Mouse (Mus musculus) cerebellum, adult 2 months (tissue): ENCODE data around the gene Prokr1. TPM values are rescaled to one million over a fixed set of nuclear protein-coding genes. Genes with fewer than 3 reads are reported as not detected.

Experiments
- DNase-seq, 2 experiments: peaks; one replicate each; pipeline ENCODE4 v3.0.0; 2021
- H3K27ac ChIP-seq: fragments of 200-500 bp; 2 replicates; pipeline ENCODE4 v1.5.1; 2012; ENCODE audit warnings: low read length, control low read depth, inconsistent platforms; ENCODE audit not compliant: insufficient read depth
- H3K27me3 ChIP-seq: fragments of 200-500 bp; 2 replicates; pipeline ENCODE4 v1.6.1; 2012; ENCODE audit warnings: inconsistent platforms, mild to moderate bottlenecking, low read length, moderate library complexity; ENCODE audit not compliant: control insufficient read depth, insufficient read depth
- H3K4me1 ChIP-seq: fragments of 200-500 bp; 2 replicates; pipeline ENCODE4 v1.6.1; 2011; ENCODE audit warnings: low read length; ENCODE audit not compliant: control insufficient read depth, insufficient read depth
- H3K4me3 ChIP-seq: fragments of 200-500 bp; replicated peaks from 2 replicates; pipeline ENCODE3; 2011; ENCODE audit warnings: mild to moderate bottlenecking, low read depth, low read length, control low read depth; ENCODE audit not compliant: insufficient read depth
- CTCF ChIP-seq: fragments of 200-500 bp; IDR thresholded peaks from 2 replicates; pipeline ENCODE4 v1.5.1; 2011; ENCODE audit warnings: low read depth, mild to moderate bottlenecking, control low read depth, low read length, moderate library complexity, borderline replicate concordance; ENCODE audit not compliant: insufficient read depth
- POLR2A ChIP-seq: fragments of 200-500 bp; IDR thresholded peaks from 2 replicates; pipeline ENCODE4 v1.6.1; 2011; ENCODE audit warnings: low read length, control low read depth, borderline replicate concordance; ENCODE audit not compliant: insufficient read depth
- WGBS: fragments of 180-500 bp; shearing (Covaris S2); methylation state at CpG from one replicate; pipeline ENCODE4 v1.1.7; 2018; 5-methylcytosine and 5-hydroxymethylcytosine counted together
- polyA plus RNA-seq: library from polyadenylated mRNA; depleted of rRNA; stranded (reverse); fragments of >200 nt; gene quantifications from 2 replicates; pipeline ENCODE4 v1.2.3, GENCODE M21; 2012

Gene Prokr1
- polyA plus RNA-seq, 1 experiment, result 0.03 TPM

DNA sequence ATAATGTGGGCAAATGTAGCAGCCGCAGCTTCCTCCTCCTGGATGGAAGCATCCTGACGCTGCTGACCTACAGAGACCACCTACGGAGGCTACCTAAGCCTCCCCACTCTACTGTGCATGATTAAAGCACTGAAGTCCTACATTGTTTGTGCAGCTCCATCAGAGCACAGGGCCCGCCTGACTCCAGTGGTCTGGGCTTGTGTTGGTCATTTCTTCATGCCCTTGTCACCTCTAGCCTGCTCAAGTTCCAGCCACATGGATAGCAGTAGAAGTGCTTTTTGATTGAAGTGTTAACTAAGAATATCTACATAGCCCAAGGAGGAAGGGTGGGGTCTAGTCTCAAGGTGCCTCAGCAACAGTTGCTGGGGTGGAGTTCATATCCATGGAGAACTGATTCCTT lies 26.2 kb downstream of the Prokr1 start:
- Histone ChIP-seq H3K4me3 (no peak overlapping the region), H3K27me3 (no peaks in the 10 kb centered on the region), H3K4me1 (no peaks in the 10 kb centered on the region), H3K27ac (no peak overlapping the region)
- no peak for TF ChIP-seq CTCF
- TF ChIP-seq POLR2A, result no peak
- no peak for DNase-seq
- WGBS, result 94% methylated on average over 4 of the region's 4 CpGs

GRCm38 (mm10) chr6:87553724-87554123 lies 36.8 kb downstream of the Prokr1 start:
- TF ChIP-seq POLR2A, result no peak
- TF ChIP-seq CTCF, result no peak
- no peak overlapping the region for H3K27ac ChIP-seq
- no peak for DNase-seq
- H3K4me1 ChIP-seq, result no peaks in the 10 kb centered on the region
- H3K4me3 ChIP-seq, result no peak overlapping the region
- H3K27me3 ChIP-seq, result no peaks in the 10 kb centered on the region
- 89% methylated on average over 3 of the region's 3 CpGs for WGBS

DNA sequence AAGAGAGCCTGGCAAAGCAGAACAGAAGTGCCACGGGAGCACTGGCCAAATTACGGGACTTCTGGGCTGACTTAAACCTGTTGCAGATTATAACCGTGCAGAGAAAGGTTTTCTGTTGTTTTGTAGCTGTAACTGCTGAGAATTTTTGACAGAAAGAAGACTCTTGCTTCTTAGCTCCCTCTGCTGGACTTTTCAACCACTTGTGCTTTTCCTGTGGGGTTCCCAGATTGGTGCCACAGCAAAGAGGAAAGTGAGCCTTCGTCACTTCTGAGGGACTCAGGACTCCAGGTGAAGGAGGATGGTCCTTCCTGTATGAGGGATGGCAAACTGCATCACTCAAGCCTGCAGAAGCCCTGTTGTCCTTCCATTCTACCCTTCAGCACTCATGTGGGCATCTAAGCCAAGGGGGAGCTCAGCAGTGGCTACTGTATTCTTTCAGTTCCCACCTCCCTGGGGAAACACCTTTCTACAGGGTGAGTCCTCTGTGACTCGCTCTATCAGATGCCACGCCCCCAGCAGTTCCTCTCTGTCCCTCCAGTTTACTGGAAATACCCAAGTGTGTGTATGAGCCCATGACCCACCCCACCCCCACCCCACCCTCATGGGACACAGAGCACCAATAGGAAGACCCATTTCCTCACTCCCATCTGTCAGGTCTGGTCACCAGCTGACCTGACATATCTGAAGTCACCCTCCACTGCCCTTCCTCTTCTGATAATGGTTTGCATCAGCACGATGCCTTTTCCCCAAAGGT lies 38.3 kb downstream of the Prokr1 start:
- WGBS, result 57% methylated on average over 7 of the region's 7 CpGs
- H3K27ac ChIP-seq, result no peak overlapping the region
- H3K4me3 ChIP-seq, result no peak overlapping the region
- no peaks in the 10 kb centered on the region for H3K4me1 ChIP-seq
- no peak for TF ChIP-seq CTCF
- TF ChIP-seq POLR2A, result no peak
- no peaks in the 10 kb centered on the region for H3K27me3 ChIP-seq
- DNase-seq, result no peak

DNA sequence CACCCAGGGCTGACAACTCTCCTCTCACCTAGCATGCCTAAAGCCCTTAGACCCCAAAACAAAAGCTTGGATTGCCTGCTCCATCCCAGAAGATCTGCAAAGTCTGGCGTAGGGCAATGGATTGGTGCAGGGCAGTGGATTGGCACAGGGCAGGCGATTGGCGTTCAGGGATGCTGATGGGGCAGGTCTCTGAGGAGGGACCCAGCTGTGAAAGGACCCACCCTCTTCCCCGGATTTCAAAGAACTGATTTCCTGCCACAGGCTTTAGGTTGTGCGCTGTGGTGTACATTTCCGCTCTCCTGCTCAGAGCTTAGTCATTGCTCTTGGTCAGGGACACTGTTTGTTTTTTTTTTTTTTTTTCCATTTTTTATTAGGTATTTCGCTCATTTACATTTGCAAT lies 42.7 kb downstream of the Prokr1 start:
- DNase-seq, result no peak
- Histone ChIP-seq H3K4me1 (no peaks in the 10 kb centered on the region), H3K27ac (no peak overlapping the region), H3K27me3 (no peaks in the 10 kb centered on the region), H3K4me3 (no peak overlapping the region)
- WGBS, result 74% methylated on average over 7 of the region's 7 CpGs
- TF ChIP-seq CTCF (no peak), POLR2A (no peak)

GRCm38 (mm10) chr6:87547431-87547830 lies 43.1 kb downstream of the Prokr1 start:
- no peaks in the 10 kb centered on the region for H3K4me1 ChIP-seq
- H3K4me3 ChIP-seq, result no peak overlapping the region
- WGBS, result 86% methylated on average over 4 of the region's 4 CpGs
- no peak for TF ChIP-seq POLR2A
- no peak for TF ChIP-seq CTCF
- DNase-seq, result no peak
- no peak overlapping the region for H3K27ac ChIP-seq
- no peaks in the 10 kb centered on the region for H3K27me3 ChIP-seq

GRCm38 (mm10) chr6:87545331-87546217 lies 45.0 kb downstream of the Prokr1 start:
- H3K27me3 ChIP-seq, result no peaks in the 10 kb centered on the region
- whole genome bisulfite sequencing, result 2% methylated on average over 1 of the region's 1 CpGs
- H3K4me3 ChIP-seq, result no peak overlapping the region
- H3K4me1 ChIP-seq, result no peaks in the 10 kb centered on the region
- no peak for DNase-seq
- H3K27ac ChIP-seq, result no peak overlapping the region
- TF ChIP-seq CTCF, result no peak
- TF ChIP-seq POLR2A, result no peak

- Histone ChIP-seq H3K27me3 (no peaks in the 10 kb centered on the region), H3K4me3 (no peak overlapping the region), H3K4me1 (no peaks in the 10 kb centered on the region), H3K27ac (no peak overlapping the region)
- no peak for DNase-seq
- WGBS, result 65% methylated on average over 9 of the region's 9 CpGs
- no peak for TF ChIP-seq POLR2A
- no peak for TF ChIP-seq CTCF
These were observed 48.5 kb downstream of the Prokr1 start for GRCm38 (mm10) chr6:87542027-87542426.
